Mouse (Mus musculus): ENCODE results near the gene Vps33a.
"Not testable (repeated sequence)": the region's sequence is repeated elsewhere in the genome, so short reads cannot be mapped to it uniquely, and the experiment has no call there.

Gene Vps33a

DNA sequence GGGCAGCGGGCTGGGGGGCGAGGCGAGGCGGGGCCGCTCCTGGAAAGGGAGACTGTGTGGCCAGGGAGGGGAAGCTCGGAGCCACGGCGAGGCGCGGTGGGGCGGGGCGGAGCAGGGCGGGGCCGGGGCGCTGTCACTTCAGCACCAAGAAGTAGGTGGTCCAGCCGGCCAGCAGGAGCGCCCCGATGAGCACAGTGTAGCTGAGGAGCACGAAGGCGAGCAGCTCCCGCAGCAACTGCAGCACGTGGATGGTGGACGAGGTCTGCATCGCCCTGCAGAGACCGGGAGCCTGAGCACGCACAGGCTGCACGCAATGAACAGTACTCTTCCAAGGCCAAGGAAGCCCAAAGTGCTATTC is 48.5 kb downstream of the Vps33a start:
- DNase-seq (ENCODE audit: low spot score): no peak

DNA sequence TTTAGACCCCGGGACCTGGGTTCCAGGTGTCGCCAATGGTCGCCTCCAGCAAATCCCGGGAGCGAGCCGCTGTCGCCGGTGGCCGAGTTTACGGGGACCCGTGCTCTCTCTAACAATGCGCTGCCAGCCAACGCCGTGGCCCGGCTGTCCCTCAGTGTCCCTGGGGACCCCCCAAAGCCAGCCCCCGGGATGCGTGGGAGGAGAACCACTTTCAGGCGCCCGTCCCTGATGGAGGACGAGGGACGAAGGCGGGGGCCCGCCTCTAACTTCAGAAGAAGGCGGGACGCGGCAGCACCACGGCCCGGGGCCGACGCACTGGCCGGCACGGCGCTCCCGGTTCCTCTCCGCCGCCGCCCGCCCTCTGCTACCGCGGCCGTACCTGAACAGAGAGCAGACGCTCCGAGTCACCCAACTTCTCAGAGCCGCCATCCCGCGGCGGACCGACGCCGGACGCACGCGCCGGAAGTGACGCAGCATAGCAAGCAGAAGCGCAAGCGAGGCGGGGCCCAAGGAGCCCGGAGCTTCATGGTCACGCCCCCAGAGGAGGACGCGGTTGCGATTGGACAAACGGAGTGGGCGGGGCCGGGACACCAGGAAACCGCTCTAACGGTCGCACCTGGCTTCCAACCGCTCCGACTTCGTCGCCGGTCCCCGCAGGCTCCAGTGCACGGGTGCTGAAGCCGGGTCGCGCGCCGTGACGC is 49.0 kb downstream of the Vps33a start, which contains the start of gene Diablo:
Gene Diablo, minus strand, starts transcription at position 485 of the 701 bp plus-strand sequence.
- peak; percentile 96 for DNase-seq (ENCODE audit: low spot score)

DNA sequence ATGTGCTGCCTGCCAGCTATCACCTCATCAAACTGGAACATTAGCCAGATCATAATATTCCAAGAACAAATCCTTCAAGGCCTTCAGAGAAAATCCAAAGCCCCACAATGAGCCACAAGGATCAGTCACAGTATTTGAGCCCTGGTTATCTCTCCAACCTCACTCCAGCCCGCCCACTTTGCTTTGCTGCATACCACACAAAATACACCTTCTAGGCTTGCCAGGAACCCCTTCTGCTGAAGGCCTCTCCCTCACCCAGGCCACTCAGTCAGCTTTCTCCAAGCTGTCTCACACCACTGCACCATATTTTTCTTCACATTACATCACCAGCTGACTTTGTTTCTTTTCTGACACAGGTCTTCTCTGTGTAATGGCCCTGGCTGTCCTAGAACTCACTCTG is 50.7 kb downstream of the Vps33a start:
- DNase-seq (ENCODE audit: low spot score): no peak

DNA sequence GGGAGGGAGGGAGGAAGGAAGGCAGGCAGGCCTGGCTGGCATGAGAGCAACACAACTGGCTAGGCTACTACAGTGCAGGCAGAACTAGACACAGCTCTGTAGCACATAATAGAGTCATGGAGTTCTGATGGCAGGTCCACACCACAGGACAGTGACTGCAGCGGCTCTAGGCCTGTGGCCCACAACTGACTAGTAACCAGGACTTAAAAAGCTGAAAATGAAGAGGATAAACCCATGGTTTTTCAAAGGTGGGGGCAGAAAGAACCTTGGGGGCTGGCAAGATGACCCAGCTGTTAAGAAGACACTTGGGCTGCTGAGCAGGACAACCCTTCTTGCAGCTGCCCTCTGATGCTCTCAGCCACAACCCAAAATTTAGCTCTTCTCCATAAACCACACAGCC is 51.2 kb downstream of the Vps33a start:
- no peak for DNase-seq (ENCODE audit: low spot score)

DNA sequence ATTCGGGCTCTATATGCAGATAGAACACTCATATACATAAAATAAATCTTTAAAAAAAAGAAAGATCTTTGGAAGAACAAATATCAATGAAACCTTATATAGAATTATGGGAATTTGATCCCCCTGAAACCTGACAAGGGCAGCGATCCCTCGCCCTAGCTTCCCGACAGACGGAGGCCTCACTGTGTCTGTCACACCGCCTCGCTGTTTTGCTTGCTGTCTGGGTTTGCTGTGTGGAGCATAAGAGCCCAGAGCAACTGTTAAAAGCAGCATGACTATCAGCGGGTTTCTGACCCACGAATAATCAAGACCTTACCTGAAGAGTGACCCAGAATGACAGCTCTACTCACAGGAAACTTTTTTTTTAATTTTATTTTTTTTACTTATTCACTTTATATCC is 52.2 kb downstream of the Vps33a start:
- DNase-seq (ENCODE audit: low spot score): no peak

DNA sequence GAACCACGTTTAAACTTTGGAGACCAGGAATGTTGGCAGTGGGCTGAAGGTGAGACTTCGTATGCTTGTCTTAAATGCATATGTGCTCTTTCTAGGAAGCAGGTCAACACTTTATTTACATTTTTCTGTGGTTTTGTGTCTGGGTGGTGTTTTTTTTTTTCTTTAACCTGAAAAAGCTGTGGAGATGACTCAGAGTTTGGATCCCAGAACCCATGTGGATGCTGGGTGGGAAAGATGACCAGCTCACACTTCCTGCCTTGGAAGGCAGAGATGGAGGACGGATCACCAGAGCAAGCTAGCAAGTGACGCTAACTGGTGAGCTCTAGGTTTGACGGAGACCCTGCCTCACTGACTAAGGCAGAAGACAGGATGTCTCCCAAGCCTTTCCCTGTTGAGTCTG is 58.0 kb downstream of the Vps33a start:
- DNase-seq (ENCODE audit: low spot score): no peak

DNA sequence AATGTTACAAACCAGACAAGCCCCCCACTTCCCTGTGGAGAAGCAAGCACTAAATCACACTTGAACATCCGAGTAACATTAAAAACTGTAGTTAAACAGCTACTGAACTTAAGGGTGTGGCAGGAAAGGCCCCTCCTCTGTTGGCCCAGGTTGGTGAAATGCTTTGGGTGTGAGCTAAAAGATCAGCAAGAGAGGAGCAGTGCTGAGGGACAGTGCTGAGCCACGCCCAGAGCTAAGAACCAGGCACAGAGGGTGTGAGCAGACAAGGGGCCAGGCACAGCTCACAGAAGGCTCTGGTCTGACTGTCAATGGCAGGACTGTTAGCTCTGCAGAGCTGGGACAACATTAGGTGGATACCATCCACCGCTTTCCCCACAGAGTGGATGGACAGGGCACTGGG is 60.7 kb downstream of the Vps33a start:
- no peak for DNase-seq (ENCODE audit: low spot score)

DNA sequence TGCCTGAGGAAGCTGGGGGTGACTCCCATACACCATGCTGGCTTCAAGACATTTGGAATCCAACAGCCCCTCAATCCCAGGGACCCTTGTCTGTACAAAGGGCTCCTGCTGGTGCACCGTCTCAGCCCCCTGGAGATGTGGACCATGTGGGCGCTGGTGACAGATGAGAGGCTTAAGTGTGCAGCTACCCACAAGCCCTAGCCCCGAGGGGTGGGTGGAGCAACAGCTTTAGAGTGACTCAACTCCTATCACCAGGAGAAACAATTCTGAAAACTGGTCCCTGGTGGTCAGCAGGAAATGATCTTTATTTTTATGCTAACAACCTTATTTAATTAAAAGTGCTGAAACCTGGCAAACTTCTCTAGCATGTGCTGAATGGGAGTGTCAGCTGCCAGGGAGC is 61.4 kb downstream of the Vps33a start:
- DNase-seq (ENCODE audit: low spot score): not testable (repeated sequence)

DNA sequence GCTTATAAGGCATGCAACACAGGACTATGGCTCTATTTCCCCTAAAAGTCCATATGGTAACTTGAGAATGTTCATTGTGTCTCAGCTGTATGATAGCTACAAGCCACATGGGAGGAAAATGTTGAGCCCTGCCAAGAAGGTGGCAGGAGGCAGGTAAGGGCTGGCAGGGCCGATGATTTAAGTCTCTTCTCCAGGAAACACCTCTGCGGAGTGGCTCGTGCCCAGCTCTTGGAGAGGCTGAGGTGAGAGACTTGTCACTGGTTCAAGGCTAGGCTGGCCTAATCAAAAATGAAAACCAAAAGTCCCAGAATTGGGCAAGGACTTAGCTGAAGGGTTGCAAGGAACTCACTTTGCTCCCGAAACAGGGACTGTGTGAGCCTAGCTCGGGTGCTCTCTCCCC is 62.7 kb downstream of the Vps33a start, which contains the start of gene B3gnt4:
Gene B3gnt4, plus strand, starts transcription at position 301 of the 400 bp plus-strand sequence.
- DNase-seq (ENCODE audit: low spot score): no peak

DNA sequence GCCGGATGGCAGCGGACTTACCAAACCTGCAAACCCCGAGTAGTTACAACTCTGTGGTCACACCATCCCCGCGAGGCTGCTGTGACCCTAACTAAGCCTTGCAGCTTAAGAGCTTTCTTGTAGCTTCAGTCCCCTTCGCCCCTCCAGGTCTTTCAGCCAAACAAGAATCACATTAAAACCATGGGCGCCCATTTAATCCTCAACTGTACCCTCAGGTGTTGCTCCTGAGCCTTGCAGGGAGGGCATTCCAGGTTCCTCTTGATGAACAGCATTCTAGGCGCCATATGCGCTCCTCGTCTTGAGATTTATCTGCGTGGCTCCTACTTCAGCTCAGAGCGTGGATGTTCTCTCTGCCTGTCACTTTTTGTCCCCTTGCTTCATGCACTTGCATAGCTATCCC is 63.9 kb downstream of the Vps33a start:
- no peak for DNase-seq (ENCODE audit: low spot score)

DNA sequence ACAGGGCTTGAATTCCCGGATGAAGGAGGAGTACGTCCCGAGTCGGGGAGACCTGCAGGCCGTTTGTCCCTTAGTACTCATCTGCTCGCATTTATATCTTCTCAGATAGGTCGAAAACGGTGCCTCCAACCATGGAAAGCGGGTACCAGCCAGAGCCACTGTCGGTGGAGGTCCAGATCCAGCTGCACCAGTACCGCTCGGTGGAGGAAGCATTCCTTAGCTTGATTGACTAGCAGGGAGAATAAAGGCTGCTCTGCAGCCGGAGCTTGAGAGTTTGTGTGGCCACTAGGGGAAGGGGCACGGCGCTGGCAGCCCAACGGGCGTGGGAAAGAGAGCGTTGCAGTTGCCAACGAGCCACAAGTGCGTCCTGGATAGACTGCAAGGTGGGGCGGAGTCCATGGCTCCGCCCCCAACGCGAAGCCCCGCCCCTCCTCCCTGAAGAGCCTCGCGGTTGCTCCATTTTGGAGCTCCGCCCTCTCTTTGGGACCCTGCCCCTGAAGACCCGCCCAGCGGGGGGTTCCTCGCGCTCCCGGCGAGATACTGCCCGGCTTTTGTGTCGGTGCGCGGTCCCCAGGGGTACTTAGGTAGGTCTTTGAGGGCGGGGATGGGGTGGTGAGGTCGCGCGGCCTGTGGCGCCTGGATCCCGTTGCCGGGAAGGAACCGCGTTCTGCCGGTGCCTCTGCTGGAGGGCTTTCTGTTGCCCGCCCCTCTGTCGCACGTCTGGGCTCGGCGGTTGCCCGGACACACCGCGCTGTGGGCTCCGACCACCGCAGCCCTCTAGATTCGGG is 64.7 kb downstream of the Vps33a start:
- peak; percentile 40 for DNase-seq (ENCODE audit: low spot score)

DNA sequence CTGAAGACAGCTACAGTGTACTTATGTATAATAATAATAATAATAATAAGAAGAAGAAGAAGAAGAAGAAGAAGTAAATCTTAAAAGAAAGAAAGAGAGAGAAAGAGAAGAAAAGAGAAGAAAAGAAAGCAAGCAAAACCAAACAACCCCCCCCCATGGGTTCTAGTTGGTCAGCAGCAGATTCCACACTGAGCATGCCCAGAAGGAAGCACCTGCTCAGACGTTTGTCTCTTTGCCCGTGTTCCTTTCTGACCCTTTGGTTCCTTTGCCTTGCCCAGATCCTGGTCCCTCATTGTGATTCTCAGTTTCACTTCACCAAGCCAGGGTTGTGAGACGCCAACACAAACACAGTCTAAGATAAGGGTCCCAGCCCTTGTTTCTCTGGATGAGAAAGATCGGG is 70.9 kb downstream of the Vps33a start:
- DNase-seq (ENCODE audit: low spot score): no peak

DNA sequence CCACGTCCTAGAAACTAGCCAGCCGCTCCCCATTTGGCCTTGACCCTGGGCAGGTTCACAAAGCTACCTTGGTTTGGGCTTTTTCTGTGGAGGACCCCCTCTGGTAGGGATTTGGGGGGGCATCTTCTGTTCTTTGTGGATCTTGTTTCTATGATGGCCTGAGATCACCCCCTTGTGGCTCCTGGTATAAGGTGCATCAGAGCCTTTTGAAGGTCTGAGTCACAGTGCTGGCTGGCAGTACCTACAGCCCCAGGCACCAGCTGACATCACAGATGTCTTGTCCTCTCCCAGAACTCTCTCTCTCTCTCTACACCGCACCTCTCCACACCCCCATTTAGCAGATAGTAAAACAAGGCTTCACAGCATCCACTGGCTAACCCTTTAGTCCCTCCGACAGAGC is 73.1 kb downstream of the Vps33a start:
- DNase-seq (ENCODE audit: low spot score): no peak

DNA sequence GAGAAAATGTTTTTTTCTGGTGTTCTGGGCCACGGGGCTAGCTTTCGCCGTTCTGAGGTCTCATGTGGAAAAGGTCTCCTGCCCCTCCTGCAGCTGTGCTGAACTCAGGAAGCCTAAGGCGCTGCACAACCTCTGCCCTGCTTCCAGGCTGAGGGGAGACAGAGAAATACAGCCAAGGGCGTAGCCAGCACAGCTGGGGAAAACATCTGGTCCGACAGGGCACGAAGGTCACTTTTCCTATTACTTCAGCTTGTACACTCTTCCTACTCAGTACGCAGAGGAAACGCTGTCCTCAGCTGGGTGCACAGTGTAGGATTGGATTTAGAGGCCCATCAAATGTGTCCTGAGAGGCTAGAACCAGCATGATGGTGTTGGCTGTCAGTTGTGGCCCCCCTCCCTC is 82.9 kb downstream of the Vps33a start:
- no peak for DNase-seq (ENCODE audit: low spot score)

DNA sequence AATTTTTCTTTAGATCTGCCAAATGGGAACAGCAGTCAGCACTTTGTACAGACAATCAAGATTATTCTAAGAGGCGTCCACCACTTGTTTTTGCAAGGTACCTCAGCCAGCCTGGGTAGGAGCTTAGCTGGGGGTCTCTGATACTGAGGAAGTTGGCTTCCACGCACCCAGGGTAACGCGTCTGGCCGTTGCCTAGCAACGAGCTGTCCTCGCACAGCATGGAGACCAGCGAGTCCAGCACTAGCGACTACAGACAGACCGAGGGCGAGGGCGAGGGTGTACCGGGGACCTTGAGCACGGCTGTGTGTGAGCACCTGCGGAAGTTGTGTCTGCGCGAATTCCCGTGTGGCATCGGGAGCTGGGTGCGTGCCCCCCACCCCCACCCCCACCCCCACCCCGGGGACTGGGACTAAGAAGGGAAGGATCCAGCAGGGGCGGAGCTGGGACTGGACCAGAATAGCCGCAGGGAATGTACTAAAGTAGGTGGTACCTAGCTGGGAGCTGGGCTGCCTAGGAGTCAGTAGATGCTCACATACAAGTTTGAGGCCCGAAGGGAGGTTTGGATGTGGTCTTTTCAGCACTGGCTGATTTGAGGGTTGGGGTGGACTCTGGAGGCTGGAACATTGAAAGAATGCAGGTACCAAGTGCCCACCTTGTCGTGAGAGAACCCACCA is 83.6 kb downstream of the Vps33a start, which contains the start of the genes Lrrc43 and Il31:
Gene Lrrc43, plus strand, starts transcription at position 194 of the 674 bp plus-strand sequence.
Gene Il31, minus strand, starts transcription at position 378 of the 674 bp plus-strand sequence.
- DNase-seq (ENCODE audit: low spot score): no peak

DNA sequence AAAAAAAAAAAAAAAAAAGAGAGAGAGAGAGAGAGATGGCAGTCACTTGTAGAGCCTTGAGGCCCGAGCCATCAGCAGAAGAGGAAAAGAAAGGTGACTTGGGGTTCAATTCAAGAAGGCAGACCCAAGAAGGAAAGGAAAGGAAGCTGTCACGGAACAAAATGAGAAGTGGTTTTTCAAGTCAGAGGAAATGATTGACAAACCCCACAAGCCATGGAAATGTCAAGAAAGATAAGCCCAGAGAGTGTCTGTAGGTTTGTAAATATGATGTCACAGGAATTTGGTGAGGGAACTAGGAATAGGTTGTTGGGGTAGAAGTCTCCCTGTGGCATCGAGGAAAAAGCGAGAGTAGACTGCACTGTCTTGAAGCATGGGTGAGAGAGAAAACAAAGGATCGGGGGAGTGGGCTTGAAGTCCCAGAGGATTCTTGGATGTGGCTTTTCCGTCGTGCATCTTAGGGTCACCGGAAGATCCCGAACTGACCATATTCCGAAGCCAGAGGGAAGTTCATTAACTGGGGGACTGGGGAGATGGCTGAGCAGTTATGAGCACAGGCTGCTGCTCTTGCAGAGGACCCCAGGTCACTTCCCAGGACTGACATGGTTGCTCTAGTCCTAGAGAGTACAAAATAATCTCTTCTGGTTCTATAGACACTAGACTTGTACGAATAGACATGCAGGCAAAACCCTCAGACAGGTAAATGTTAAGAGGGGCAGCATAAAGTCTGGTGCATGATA is 85.0 kb downstream of the Vps33a start:
- DNase-seq (ENCODE audit: low spot score): no peak
